Mouse (Mus musculus) brain, embryonic 14.5 days (tissue): ENCODE results near the gene Tgfbr2.

Experiments used
- CTCF ChIP-seq: fragments of 200-500 bp; IDR thresholded peaks from 2 replicates; pipeline ENCODE4 v1.5.1; 2012; ENCODE audit warnings: inconsistent platforms, mild to moderate bottlenecking, moderate library complexity, borderline replicate concordance; ENCODE audit not compliant: insufficient read depth, insufficient read length; ENCODE audit errors: extremely low read depth
- POLR2A ChIP-seq: fragments of 200-500 bp; IDR thresholded peaks from 2 replicates; pipeline ENCODE4 v1.6.1; 2012; ENCODE audit warnings: mild to moderate bottlenecking, inconsistent platforms, borderline replicate concordance; ENCODE audit not compliant: poor library complexity, insufficient read depth, insufficient read length, severe bottlenecking; ENCODE audit errors: extremely low read depth

- TF ChIP-seq CTCF (no peak), POLR2A (no peak)
Measured at GRCm38 (mm10) chr9:116208169-116208904, 33.2 kb upstream of the Tgfbr2 start.
